Mouse (Mus musculus) midbrain, embryonic 13.5 days (tissue): ENCODE data around the gene Ptpdc1. TPM values are rescaled to one million over a fixed set of nuclear protein-coding genes. Genes with fewer than 3 reads are reported as not detected.
A peak's percentile ranks its signal among the peaks of the same experiment; 100 is the strongest.

Source experiments
- ATAC-seq: fragments of 200-750 bp; cut with Nextera tagmentation; 2 replicates; pipeline ENCODE4 v1.8.0; 2017; ENCODE audit warnings: mild to moderate bottlenecking, moderate TSS enrichment, moderate library complexity
- H3K27ac ChIP-seq: fragments of 300-500 bp; sonication (generic); 2 replicates; pipeline ENCODE4 v1.5.1; 2015; ENCODE audit warnings: inconsistent platforms, mild to moderate bottlenecking, moderate library complexity
- H3K27me3 ChIP-seq: fragments of 300-500 bp; sonication (generic); 2 replicates; pipeline ENCODE4 v1.6.1; 2015; ENCODE audit warnings: mild to moderate bottlenecking, inconsistent platforms
- H3K36me3 ChIP-seq: fragments of 300-500 bp; sonication (generic); 2 replicates; pipeline ENCODE4 v1.6.1; 2015; ENCODE audit warnings: mild to moderate bottlenecking, inconsistent platforms
- H3K4me1 ChIP-seq: fragments of 300-500 bp; sonication (generic); replicated peaks from 2 replicates; pipeline ENCODE4 v1.6.1; 2015; ENCODE audit warnings: inconsistent platforms
- H3K4me2 ChIP-seq: fragments of 300-500 bp; sonication (generic); replicated peaks from 2 replicates; pipeline ENCODE4 v1.6.1; 2015; ENCODE audit warnings: moderate library complexity, mild to moderate bottlenecking, inconsistent platforms
- H3K4me3 ChIP-seq: fragments of 300-500 bp; sonication (generic); replicated peaks from 2 replicates; pipeline ENCODE4 v1.5.1; 2015; ENCODE audit warnings: mild to moderate bottlenecking, inconsistent platforms
- H3K9ac ChIP-seq: fragments of 300-500 bp; sonication (generic); replicated peaks from 2 replicates; pipeline ENCODE4 v1.6.1; 2015; ENCODE audit warnings: mild to moderate bottlenecking, inconsistent platforms
- H3K9me3 ChIP-seq: fragments of 300-500 bp; sonication (generic); 2 replicates; pipeline ENCODE4 v1.6.1; 2016; ENCODE audit warnings: mild to moderate bottlenecking, inconsistent platforms
- WGBS: fragments of 180-500 bp; shearing (Covaris S2); methylation state at CpG from one replicate; pipeline ENCODE4 v1.1.7; 2015; 5-methylcytosine and 5-hydroxymethylcytosine counted together
- polyA plus RNA-seq: library from polyadenylated mRNA; unstranded; fragments of >200 nt; fragmentation: Nextera tagmentation; extraction: Ambion mirVana; gene quantifications from 2 replicates; pipeline ENCODE4 v1.2.1, GENCODE M21; 2015

Ptpdc1 gene
- polyA plus RNA-seq, 1 experiment from 2014 or later = 16.5 TPM

GRCm38 (mm10) chr13:48662431-48663143 is 37.1 kb upstream of the Ptpdc1 start, which contains the start of gene Barx1:
TSS of gene Barx1 (plus strand) at chr13:48662998.
- Histone ChIP-seq H3K27me3 (peaks cover 100% of the 10 kb centered on the region), H3K36me3 (no peaks in the 10 kb centered on the region), H3K4me3 (peak within 1 kb of the TSS; percentile 39), H3K9ac (peak within 1 kb of the TSS; percentile 44; the same call in 1 of the 2 replicates), H3K27ac (no peak within 1 kb of the TSS), H3K4me2 (peak within 1 kb of the TSS; percentile 71), H3K4me1 (peaks cover 29% of the 10 kb centered on the region), H3K9me3 (no peaks in the 10 kb centered on the region)
- WGBS = under 1% methylated on average over 48 of the region's 73 CpGs
- ATAC-seq = 0 out of 2 replicates have a peak, but pooled peaks have one; percentile 51

DNA sequence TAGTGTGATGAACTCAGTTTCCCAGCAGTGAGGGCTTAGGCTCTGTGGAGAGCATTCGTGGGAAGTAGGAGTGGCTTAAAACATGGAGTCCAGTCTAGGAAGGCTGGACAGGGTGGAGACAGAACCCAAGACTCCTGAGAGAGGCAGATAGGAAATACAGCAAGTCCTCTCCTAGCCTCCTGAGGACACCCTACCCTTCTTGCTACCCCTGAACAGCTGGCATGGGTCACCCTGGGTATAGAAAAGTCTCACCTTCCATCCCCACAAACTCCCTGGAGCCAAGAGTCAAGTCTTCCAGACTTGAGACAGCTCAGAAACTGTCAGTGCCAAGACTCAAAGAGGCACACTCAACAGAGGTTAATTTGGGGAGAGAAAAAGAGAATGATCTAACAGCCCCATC is 36.1 kb upstream of the Ptpdc1 start:
- ATAC-seq = no peak
- Histone ChIP-seq H3K27me3 (peaks cover 100% of the 10 kb centered on the region), H3K4me2 (no peak overlapping the region), H3K4me3 (no peak overlapping the region), H3K9ac (no peak overlapping the region), H3K36me3 (no peaks in the 10 kb centered on the region), H3K9me3 (no peaks in the 10 kb centered on the region), H3K4me1 (peaks cover 29% of the 10 kb centered on the region), H3K27ac (no peak overlapping the region)
- WGBS = 5% methylated on average over 1 of the region's 1 CpGs

DNA sequence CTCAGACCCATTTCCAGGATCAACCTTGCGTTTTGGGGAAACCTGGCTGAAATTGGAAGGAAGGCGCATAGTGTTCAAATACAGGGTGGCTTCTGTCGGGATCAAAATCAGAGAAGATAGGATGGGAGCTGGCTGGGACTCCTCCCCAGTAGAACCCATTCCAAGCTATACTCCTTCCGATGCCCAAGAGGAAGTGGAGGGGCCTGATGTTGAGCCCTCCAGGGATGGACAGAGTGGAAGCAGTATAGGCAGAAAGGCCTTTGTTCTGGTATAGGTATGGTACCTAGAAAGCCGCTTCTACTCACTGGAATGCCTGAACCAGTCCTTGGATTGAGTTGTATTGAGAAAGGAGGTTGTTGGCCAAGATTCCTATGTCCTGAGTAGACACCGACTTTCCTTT is 35.3 kb upstream of the Ptpdc1 start:
- Histone ChIP-seq H3K4me2 (no peak overlapping the region), H3K9me3 (no peaks in the 10 kb centered on the region), H3K27ac (no peak overlapping the region), H3K4me1 (peaks cover 27% of the 10 kb centered on the region), H3K36me3 (no peaks in the 10 kb centered on the region), H3K9ac (no peak overlapping the region), H3K4me3 (no peak overlapping the region), H3K27me3 (peaks cover 100% of the 10 kb centered on the region)
- ATAC-seq = no peak
- 8% methylated on average over 6 of the region's 6 CpGs for WGBS

DNA sequence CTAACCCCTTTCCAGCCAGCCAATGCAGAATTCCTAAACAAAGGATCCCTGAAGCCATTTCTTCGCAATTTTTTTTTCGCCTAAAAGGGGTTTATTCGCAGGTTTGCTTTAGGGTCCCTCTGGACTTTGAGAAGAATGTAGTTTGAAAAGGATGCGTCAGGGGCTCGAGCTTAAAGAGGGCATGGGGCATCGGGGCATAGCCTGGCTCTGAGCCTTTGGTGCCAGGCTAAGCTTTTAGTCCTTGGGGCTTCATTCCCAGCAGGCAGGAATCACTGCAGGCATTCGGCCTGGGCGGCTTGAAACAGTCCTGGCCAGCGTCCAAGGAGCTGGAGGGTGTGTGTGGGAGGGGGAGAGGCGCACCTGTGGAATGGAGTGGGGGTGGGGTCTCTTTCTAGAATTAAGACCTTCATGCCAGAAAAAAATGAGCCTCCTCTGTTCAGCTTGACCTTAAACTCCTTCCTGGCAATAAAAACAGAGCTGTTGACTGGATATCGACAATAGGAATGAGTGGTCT is 34.8 kb upstream of the Ptpdc1 start:
- no peaks in the 10 kb centered on the region for H3K36me3 ChIP-seq
- peaks cover 98% of the 10 kb centered on the region for H3K27me3 ChIP-seq
- peaks cover 28% of the 10 kb centered on the region for H3K4me1 ChIP-seq
- no peak overlapping the region for H3K4me2 ChIP-seq
- 2% methylated on average over 11 of the region's 11 CpGs for WGBS
- no peaks in the 10 kb centered on the region for H3K9me3 ChIP-seq
- H3K27ac ChIP-seq = no peak overlapping the region
- no peak for ATAC-seq
- no peak overlapping the region for H3K4me3 ChIP-seq
- H3K9ac ChIP-seq = no peak overlapping the region

DNA sequence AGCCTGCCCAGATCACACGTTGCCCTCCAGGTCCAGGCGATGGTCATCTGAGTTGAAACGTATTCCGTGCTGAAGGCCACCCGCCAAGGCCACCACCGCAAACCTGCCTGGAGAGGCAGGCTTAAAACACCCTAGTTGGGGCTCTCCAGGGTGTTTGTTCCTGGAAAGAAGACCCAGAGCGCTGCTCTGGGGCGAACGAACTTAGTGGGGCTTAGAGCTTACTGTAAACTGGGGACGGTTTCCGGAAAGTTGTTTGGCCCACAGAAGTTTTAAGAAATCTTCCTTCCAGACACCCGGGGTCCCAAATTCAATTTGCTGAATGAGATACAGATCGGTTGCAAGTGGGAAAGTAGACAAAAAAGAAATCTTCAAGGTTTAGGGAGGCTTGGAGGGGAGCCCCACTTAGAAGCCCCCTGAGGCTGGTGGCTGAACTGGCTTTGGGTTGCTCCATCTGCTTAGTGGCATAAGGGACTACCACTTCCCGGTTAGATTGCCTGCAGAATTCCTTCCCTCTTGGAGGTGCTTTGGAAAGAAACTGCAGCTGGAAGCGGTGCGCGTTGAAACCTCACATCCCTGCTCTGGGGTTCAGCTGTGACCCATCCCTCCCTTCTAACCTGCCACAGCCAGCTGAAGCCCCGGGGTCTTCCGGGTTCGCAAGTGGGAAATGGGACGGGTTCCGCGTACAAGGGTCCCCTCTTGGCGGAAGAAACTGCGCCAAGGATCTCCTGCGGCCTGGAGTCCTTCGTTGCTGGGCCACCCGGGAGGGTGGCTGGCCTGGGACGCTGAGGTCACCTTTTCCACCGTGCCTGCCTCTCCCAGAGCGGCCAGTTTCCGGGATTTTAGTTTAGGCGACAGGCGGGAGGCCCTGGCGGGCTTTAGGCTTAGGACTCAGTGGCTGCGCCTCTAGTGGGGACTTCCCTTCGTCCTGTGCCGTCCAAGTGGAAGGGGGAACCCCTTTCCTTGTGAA is 34.1 kb upstream of the Ptpdc1 start:
- under 1% methylated on average over 38 of the region's 38 CpGs for WGBS
- no peaks in the 10 kb centered on the region for H3K36me3 ChIP-seq
- H3K9me3 ChIP-seq = no peaks in the 10 kb centered on the region
- ATAC-seq = no peak
- no peak overlapping the region for H3K9ac ChIP-seq
- H3K4me3 ChIP-seq = no peak overlapping the region; the same call in 1 of the 2 replicates
- peaks cover 24% of the 10 kb centered on the region for H3K4me1 ChIP-seq
- no peak overlapping the region for H3K27ac ChIP-seq
- peaks cover 98% of the 10 kb centered on the region for H3K27me3 ChIP-seq
- no peak overlapping the region for H3K4me2 ChIP-seq

DNA sequence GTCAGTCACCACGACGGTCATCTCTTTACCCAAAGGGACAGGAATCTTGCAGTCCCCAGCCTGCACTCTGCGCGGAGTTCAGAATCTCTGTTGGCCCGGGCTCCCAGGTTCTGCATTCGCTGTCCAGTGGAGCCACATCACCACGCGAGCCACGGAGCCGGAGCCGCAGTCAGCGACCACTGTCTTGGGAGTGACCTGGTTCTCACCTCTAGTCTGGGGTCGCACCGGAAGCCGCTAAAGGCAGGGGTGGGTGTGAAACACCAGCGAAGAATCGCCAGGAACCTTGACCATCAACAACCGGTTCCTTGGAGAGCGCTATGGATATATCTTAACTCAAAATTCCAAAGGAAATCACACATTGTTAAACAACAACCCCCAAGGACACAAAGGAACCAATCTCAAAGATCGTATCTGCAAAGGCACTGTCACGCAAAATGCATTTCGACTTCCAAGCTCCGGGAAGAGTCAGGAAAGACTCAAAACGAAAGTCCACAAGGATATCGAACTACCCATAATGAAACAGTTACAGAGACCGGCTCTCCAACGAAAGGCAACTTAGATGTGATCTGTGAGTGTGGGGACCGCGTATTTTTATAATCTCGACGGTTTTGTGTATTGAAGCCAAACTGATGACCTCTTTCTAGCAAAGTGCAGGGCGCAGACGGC is 33.3 kb upstream of the Ptpdc1 start:
- no peak overlapping the region for H3K9ac ChIP-seq
- peaks cover 96% of the 10 kb centered on the region for H3K27me3 ChIP-seq
- 1% methylated on average over 33 of the region's 33 CpGs for WGBS
- H3K4me3 ChIP-seq = no peak overlapping the region
- H3K4me2 ChIP-seq = no peak overlapping the region
- H3K4me1 ChIP-seq = peaks cover 24% of the 10 kb centered on the region
- no peak for ATAC-seq
- no peaks in the 10 kb centered on the region for H3K36me3 ChIP-seq
- no peak overlapping the region for H3K27ac ChIP-seq
- H3K9me3 ChIP-seq = no peaks in the 10 kb centered on the region

DNA sequence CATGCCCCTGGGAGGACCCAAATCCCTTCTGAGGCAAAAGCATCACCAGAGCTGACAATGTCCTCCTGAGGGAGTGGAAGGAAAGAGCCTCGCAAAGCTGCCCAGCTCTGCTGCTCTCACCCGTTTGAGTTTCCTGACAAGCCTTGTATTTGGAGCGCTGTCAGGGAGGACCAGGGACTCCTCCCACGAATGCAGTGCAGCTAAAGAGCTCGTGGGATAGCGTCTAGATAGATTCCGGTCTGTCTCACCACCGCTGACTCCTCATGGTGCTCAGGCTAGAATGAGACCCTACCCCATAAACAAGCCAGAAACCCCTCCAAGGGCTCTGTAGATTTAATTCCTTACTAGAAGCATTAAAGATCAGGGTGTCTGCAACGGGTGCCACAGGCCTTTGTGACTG is 32.3 kb upstream of the Ptpdc1 start:
- Histone ChIP-seq H3K4me3 (no peak overlapping the region), H3K36me3 (no peaks in the 10 kb centered on the region), H3K4me1 (peaks cover 18% of the 10 kb centered on the region), H3K4me2 (no peak overlapping the region), H3K27me3 (peaks cover 96% of the 10 kb centered on the region), H3K9ac (no peak overlapping the region), H3K9me3 (no peaks in the 10 kb centered on the region), H3K27ac (no peak overlapping the region)
- ATAC-seq = no peak
- WGBS = 3% methylated on average over 9 of the region's 9 CpGs

GRCm38 (mm10) chr13:48655637-48656036 is 30.2 kb upstream of the Ptpdc1 start:
- H3K4me2 ChIP-seq = 0 out of 2 replicates have a peak overlapping the region, but pooled peaks have one; percentile 30
- WGBS = 3% methylated on average over 8 of the region's 8 CpGs
- no peak overlapping the region for H3K4me3 ChIP-seq
- no peaks in the 10 kb centered on the region for H3K9me3 ChIP-seq
- peaks cover 13% of the 10 kb centered on the region; the same call in 1 of the 2 replicates for H3K4me1 ChIP-seq
- H3K27ac ChIP-seq = no peak overlapping the region
- H3K27me3 ChIP-seq = peaks cover 87% of the 10 kb centered on the region
- H3K36me3 ChIP-seq = no peaks in the 10 kb centered on the region
- ATAC-seq = peak; percentile 69
- no peak overlapping the region for H3K9ac ChIP-seq

DNA sequence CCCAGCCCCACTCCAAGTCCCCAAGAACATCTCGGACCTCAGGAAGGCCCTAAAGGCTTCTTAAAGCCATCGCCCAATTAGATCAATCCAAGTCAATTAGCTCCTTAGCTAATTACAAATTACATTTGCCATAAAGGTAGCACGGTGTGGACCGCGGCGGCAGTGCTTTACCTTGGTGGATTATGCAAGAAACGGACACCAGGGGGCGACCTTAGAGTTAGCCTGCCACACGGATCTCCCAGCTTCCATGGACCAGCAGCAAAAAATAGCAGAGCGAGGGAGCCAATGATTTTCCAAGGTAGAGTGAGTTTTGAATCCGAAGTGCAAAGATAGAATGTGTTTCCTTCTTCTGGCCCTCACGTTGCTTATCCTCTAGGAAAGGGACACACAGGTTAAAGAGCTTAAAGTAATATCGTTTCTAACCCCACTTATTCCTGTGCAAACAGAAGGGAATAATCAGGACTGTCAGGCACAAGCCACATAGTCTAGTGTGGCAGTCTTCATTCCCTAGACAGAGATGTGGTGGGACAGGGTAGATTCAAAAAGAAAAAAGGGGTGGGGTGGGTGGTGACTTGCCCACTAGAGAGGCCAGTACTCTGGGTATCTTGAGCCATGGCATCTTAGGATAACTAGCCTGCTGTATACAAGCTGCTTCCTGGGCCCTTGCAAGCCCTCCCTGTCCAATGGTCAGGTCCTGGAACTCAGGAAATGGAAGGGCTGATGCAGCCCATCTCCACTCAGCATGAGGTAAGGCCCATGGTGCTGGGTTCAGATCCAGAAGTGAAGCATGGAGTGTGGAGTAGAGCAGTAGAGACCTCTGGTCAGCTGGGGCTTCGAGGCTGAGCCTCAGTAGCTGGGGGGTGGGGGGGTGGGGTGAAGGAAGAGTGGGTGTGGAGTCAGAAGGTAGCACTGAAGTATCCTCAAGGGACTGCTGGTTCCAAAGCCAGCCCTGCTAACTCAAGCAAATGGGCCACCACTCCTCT is 28.6 kb upstream of the Ptpdc1 start:
- H3K4me3 ChIP-seq = no peak overlapping the region
- ATAC-seq = peak; percentile 55
- peaks cover 72% of the 10 kb centered on the region for H3K27me3 ChIP-seq
- peaks cover 5% of the 10 kb centered on the region; the same call in 1 of the 2 replicates for H3K4me1 ChIP-seq
- H3K9ac ChIP-seq = no peak overlapping the region
- H3K27ac ChIP-seq = no peak overlapping the region
- H3K9me3 ChIP-seq = no peaks in the 10 kb centered on the region
- 11% methylated on average over 14 of the region's 14 CpGs for WGBS
- no peak overlapping the region for H3K4me2 ChIP-seq
- no peaks in the 10 kb centered on the region for H3K36me3 ChIP-seq

DNA sequence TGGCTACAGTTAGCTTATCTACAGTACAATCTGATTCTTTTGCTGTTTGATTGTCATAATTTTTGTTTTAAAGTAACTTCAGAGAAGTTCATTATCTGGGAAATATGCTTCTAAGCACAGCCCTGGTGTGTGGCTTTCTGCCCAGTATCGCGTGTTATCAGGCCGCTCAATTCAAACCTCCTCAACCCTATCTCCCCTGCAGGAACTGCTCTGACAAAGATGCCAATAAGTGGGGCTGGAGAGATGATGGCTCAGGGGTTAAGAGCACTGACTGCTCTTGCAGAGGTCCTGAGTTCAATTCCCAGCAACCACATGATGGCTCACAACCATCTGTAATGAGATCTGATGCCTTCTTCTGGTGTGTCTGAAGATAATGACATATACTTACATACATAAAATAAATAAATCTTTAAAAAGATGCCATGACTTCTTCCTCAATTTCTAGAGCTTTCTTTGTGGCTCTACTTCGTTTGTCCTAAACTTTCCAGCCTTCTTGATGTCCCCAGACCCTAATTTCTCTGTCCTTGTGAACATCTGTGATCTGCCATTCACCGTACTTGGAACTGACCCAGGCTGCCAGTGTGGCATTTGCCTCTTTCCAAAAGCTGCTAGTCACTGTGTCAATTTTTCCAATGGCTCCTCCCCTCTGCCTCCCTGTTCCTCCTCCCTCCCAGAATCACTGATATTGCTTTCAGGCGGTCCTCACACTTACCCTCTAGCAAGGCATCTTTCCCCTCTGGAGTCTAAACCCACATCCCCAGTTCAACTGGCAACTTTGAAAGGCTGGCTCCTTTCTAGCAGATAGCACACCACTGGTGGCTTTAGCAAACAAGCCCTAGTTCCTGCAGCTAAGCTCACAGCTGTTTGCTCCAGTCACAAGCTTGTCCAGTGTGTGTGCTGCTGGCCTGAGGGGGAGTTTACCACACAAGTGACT is 25.9 kb upstream of the Ptpdc1 start:
- Histone ChIP-seq H3K4me1 (peaks cover 5% of the 10 kb centered on the region; the same call in 1 of the 2 replicates), H3K4me3 (no peak overlapping the region), H3K27me3 (peaks cover 45% of the 10 kb centered on the region), H3K9me3 (no peaks in the 10 kb centered on the region), H3K9ac (no peak overlapping the region), H3K4me2 (no peak overlapping the region), H3K36me3 (no peaks in the 10 kb centered on the region), H3K27ac (no peak overlapping the region)
- 67% methylated on average over 6 of the region's 6 CpGs for WGBS
- no peak for ATAC-seq
